Mouse (Mus musculus) lung, adult 2 months (tissue): ENCODE results near the gene Olfr898. TPM values are rescaled to one million over a fixed set of nuclear protein-coding genes. Genes with fewer than 3 reads are reported as not detected.

ENCODE experiments used
- DNase-seq: peaks from one replicate; pipeline ENCODE4 v3.0.0; 2022
- H3K4me1 ChIP-seq: fragments of 200-500 bp; 2 replicates; pipeline ENCODE4 v1.6.1; 2011; ENCODE audit warnings: low read length; ENCODE audit not compliant: control insufficient read depth, insufficient read depth
- H3K4me3 ChIP-seq: fragments of 200-500 bp; replicated peaks from 2 replicates; pipeline ENCODE3; 2011; ENCODE audit warnings: low read depth, mild to moderate bottlenecking, control low read depth, low read length; ENCODE audit errors: extremely low read depth
- CTCF ChIP-seq: fragments of 200-500 bp; IDR thresholded peaks from 2 replicates; pipeline ENCODE4 v1.5.1; 2011; ENCODE audit warnings: mild to moderate bottlenecking, low read length, control low read depth; ENCODE audit not compliant: insufficient read depth
- POLR2A ChIP-seq: fragments of 200-500 bp; IDR thresholded peaks from 2 replicates; pipeline ENCODE4 v1.6.1; 2011; ENCODE audit warnings: low read depth, mild to moderate bottlenecking, control low read depth, low read length, borderline replicate concordance; ENCODE audit errors: extremely low read depth
- WGBS: fragments of 180-500 bp; shearing (Covaris S2); methylation state at CpG from one replicate; pipeline ENCODE4 v1.1.7; 2018; 5-methylcytosine and 5-hydroxymethylcytosine counted together
- polyA plus RNA-seq: library from polyadenylated mRNA; depleted of rRNA; stranded (reverse); fragments of >200 nt; gene quantifications from 2 replicates; pipeline ENCODE4 v1.2.3, GENCODE M21; 2012; rRNA removed

The Olfr898 gene
- not detected in 2 replicates for polyA plus RNA-seq

DNA sequence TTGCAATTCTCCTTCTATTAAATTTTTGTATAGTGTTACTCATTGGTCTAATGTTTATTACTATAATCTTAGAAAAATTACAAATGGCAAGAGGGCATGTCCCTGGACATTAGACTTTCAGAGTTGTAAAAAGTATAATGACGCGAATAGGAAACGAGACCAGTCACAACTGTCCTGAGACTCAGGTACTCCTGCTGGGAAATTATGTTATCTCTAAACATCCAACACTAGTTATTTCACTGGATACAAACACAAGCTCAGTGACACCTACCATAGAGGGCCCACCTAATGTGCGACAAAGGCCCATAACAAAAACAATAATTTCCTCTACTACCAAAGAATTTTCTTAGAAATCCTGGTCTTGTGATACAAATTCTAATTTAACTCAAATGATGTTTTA lies at the start of gene Olfr898:
TSS of gene Olfr898 (plus strand) at position 301 of the 400 bp plus-strand sequence.
- H3K4me3 ChIP-seq = no peak within 1 kb of the TSS
- TF ChIP-seq CTCF = no peak
- no peak for TF ChIP-seq POLR2A
- no peaks in the 10 kb centered on the region for H3K4me1 ChIP-seq
- DNase-seq = no peak
- WGBS = 94% methylated on average over 4 of the region's 4 CpGs

DNA sequence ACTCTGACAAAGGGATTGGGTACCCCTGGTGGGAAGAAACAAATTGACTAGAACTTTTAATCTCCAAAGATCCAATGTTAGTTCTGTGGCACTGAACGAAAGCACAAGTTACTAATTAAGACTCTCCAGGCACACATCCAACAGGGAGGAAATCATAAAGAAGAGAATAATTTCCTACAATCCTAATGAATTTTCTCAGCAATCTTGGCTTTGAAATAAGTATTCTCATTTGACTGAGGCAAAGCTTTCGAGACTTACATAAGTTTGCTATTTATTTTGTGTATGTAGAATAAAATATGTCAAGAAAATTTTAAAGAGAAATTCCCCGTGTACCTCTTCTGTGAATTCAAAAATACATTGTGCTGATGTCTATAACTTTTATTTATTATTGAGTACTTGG lies 19.5 kb upstream of the Olfr898 start, which contains the start of gene Olfr25:
TSS of gene Olfr25 (plus strand) at position 301 of the 400 bp plus-strand sequence.
- no peak for TF ChIP-seq CTCF
- TF ChIP-seq POLR2A = no peak
- H3K4me3 ChIP-seq = no peak within 1 kb of the TSS
- no peak for DNase-seq
- WGBS = 67% methylated on average over 3 of the region's 3 CpGs
- H3K4me1 ChIP-seq = no peaks in the 10 kb centered on the region

DNA sequence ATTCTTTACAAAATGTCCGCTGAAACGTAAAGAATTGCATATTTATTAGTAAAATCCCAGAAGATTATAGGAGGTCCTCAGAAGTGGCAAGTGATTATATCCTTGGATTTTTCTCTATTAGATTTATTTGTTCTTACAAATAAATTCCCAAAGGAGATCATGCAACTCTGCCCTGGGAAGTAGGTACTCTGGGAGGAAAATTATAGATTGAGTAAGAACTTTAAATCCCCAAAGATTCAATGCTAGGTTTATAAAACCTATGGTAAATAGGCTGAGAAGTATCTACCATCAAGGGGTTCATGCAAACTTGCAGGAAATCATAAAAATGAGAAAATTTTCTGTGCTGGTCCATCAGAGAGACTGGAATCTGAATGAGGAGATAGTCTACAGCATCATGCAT lies 18.4 kb downstream of the Olfr898 start, which contains the start of gene Olfr250:
TSS of gene Olfr250 (plus strand) at position 301 of the 400 bp plus-strand sequence.
- 88% methylated on average over 2 of the region's 2 CpGs for WGBS
- DNase-seq = no peak
- no peaks in the 10 kb centered on the region for H3K4me1 ChIP-seq
- no peak for TF ChIP-seq CTCF
- no peak within 1 kb of the TSS for H3K4me3 ChIP-seq

DNA sequence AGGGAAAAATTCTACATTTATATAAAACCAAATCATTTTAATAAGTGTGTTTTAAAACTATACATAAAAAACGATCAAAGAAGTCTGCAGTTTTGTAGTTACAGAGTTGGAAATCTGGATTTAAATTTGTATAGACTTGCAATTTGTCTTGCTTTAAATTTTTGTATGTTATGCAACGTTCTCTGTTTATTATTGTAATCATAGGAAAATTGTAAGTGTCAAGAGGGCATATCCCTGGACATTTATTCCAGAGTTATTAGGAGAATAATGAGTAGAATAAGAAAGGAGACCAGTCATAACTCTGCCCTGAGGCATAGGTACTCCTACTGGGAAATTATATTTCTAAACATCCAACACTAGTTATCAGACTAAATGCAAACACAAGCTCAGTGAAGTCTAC lies 28.6 kb downstream of the Olfr898 start, which contains the start of gene Olfr251:
TSS of gene Olfr251 (plus strand) at position 301 of the 400 bp plus-strand sequence.
- no peaks in the 10 kb centered on the region for H3K4me1 ChIP-seq
- no peak within 1 kb of the TSS for H3K4me3 ChIP-seq
- DNase-seq = no peak
- no peak for TF ChIP-seq POLR2A
- TF ChIP-seq CTCF = no peak
- 44% methylated on average over 2 of the region's 2 CpGs for WGBS

DNA sequence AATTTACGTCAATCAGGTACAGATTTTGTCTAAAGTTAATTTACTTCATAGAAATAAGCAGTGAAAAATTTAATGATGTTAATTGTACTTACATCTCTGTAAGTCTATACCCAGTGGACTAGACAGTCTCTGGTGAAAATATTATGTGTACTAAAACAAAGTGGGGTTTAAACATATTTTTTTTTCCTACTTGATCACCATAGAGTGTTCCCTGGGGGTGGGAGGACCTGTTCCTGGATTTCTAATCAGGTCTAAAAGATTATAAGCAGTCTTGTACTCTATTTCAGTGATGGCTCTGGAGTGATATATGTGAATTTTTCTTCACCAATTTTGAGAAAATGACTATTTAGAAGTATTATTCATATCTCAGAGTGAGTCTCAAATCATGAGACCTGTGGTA lies 53.2 kb downstream of the Olfr898 start, which contains the start of gene Olfr147:
TSS of gene Olfr147 (plus strand) at position 301 of the 400 bp plus-strand sequence.
- H3K4me1 ChIP-seq = no peaks in the 10 kb centered on the region
- no peak for DNase-seq
- H3K4me3 ChIP-seq = no peak within 1 kb of the TSS
- 79% methylated on average over 1 of the region's 1 CpGs for WGBS
- TF ChIP-seq CTCF (no peak), POLR2A (no peak)

Other genes starting within 250 kb of the Olfr898 start
- gene Olfr888, start 240.3 kb upstream of the Olfr898 start, polyA plus RNA-seq = not detected in 2 replicates
- not detected in 2 replicates for gene Olfr889, start 233.2 kb upstream of the Olfr898 start, polyA plus RNA-seq
- not detected in 2 replicates for gene Olfr890, start 205.9 kb upstream of the Olfr898 start, polyA plus RNA-seq
- not detected in 2 replicates for gene Olfr891, start 167.6 kb upstream of the Olfr898 start, polyA plus RNA-seq
- not detected in 2 replicates for gene Olfr893, start 140.0 kb upstream of the Olfr898 start, polyA plus RNA-seq
- gene Olfr894, start 130.4 kb upstream of the Olfr898 start, polyA plus RNA-seq = not detected in 2 replicates
- not detected in 2 replicates for gene Olfr143, start 95.6 kb upstream of the Olfr898 start, polyA plus RNA-seq
- gene Olfr895, start 80.6 kb upstream of the Olfr898 start, polyA plus RNA-seq = not detected in 2 replicates
- not detected in 2 replicates for gene Olfr896-ps1, start 57.3 kb upstream of the Olfr898 start, polyA plus RNA-seq
- not detected in 2 replicates for gene Olfr25, start 19.4 kb upstream of the Olfr898 start, polyA plus RNA-seq
- gene Olfr250, start 18.5 kb downstream of the Olfr898 start, polyA plus RNA-seq = not detected in 2 replicates
- not detected in 2 replicates for gene Olfr251, start 28.7 kb downstream of the Olfr898 start, polyA plus RNA-seq
- gene Olfr147, start 53.3 kb downstream of the Olfr898 start, polyA plus RNA-seq = not detected in 2 replicates
- gene Olfr901, start 81.0 kb downstream of the Olfr898 start, polyA plus RNA-seq = not detected in 2 replicates
- gene Olfr902, start 99.2 kb downstream of the Olfr898 start, polyA plus RNA-seq = not detected in 2 replicates
- not detected in 2 replicates for gene Olfr904, start 114.7 kb downstream of the Olfr898 start, polyA plus RNA-seq
- not detected in 2 replicates for gene Olfr905, start 122.7 kb downstream of the Olfr898 start, polyA plus RNA-seq
- gene Olfr906, start 138.7 kb downstream of the Olfr898 start, polyA plus RNA-seq = not detected in 2 replicates
- gene Olfr907, start 147.4 kb downstream of the Olfr898 start, polyA plus RNA-seq = not detected in 2 replicates
- gene Olfr911-ps1, start 173.2 kb downstream of the Olfr898 start, polyA plus RNA-seq = not detected in 2 replicates
- gene Olfr910, start 189.4 kb downstream of the Olfr898 start, polyA plus RNA-seq = not detected in 2 replicates
- not detected in 2 replicates for gene Olfr912, start 231.8 kb downstream of the Olfr898 start, polyA plus RNA-seq
- gene Olfr913, start 244.3 kb downstream of the Olfr898 start, polyA plus RNA-seq = not detected in 2 replicates